Mouse (Mus musculus): Measurements from ENCODE around the gene Gsdme. TPM values are rescaled to one million over a fixed set of nuclear protein-coding genes. Genes with fewer than 3 reads are reported as not detected.

The Gsdme gene
- 17.1 and 17.9 TPM in 2 replicates for total RNA-seq (2015)
- 18.6 and 31.3 TPM in 2 replicates for total RNA-seq (2017)

- no peak for ATAC-seq (ENCODE audit: poor library complexity, severe bottlenecking)
These were observed at the start of gene Gsdme for GRCm38 (mm10) chr6:50263670-50264069. Gene Gsdme (minus strand): TSS chr6:50263862.

DNA sequence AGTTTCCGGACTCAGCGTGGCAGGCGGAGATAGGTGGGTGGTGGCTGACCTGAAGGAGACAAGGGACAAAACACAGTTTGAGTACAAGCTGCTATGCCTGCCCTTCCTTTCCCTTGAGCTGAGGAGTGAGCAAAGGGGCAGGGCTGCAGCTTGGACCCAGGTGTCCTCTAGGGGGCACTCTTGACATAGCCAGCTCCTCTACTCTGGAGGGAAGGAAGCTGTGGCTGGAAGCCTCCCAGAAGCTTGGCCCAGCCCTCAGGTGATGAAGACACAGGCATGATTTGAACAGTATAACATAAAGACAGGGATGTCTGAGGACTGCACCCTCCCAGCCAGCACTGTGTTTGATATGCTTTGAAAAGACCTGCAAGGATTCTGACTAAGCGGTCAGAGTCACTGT is 49.0 kb upstream of the Gsdme start:
- ATAC-seq (ENCODE audit: poor library complexity, severe bottlenecking): peak; percentile 99

DNA sequence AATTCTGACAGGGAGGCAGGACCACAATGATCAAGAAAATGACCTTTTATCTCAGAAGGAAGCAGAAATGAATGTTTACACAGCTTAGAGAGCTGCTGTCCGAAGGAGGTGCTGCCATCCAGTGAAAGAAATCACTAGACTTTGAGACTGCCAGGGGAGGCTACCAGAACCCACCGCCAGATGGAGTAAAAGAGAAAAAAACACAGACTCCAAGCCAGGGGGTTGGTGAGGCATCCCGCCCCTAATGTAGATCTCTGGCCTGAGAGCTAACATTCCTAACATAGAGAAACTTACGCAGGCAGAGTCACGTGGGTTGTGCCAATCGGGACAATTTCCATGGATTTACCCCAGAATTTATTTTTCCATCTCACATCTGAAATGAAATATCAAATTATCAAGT is 45.4 kb upstream of the Gsdme start:
- no peak for ATAC-seq (ENCODE audit: poor library complexity, severe bottlenecking)

GRCm38 (mm10) chr6:50306625-50307024 is 43.0 kb upstream of the Gsdme start:
- peak; percentile 77 for ATAC-seq (ENCODE audit: poor library complexity, severe bottlenecking)

DNA sequence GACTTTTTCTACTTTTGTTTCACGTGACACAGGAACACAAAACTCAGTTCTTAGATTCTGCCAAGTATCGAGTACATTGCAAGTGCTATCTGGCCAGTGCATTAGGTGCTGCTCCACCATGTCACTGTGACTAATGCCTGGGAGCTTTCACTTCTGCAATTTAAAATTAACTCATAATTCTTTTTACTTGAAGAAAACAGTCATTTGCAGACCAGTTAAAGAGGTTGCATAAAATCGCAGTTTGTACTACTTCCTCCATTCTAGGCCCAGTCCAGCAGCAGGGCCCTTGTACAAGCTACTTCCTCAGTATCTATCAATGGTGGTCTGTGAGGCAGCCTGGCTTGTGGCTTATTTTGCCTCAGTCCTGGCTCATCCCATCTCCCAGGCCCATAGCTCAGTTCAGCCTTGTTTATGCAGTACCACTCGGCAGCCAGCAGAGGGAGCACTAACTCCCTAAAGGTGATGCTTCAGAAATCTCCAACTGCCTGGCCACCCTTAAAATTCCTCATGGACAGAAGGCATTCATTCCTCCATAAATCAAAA is 41.4 kb upstream of the Gsdme start:
- ATAC-seq (ENCODE audit: poor library complexity, severe bottlenecking): peak; percentile 83

GRCm38 (mm10) chr6:50301121-50301520 is 37.5 kb upstream of the Gsdme start:
- ATAC-seq (ENCODE audit: poor library complexity, severe bottlenecking): no peak

DNA sequence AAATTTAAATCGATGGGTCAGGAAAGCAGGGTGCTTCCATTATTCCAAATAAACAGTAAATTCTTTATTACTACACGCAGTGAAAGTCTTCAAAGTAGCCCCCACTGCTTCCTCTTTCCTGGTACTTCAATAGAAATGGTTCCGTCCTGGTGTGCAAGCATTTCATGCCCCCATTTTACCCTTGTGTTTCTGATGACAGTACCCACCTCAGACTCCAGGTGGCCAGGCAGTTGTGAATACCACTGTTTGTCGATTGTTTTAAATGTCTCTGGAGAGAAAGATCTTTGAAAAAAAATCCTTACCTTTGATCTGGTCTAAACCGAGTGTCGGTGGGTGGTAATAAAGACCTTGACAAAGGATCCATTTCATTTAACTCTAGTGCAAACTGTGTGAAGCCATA is 37.0 kb upstream of the Gsdme start:
- no peak for ATAC-seq (ENCODE audit: poor library complexity, severe bottlenecking)

DNA sequence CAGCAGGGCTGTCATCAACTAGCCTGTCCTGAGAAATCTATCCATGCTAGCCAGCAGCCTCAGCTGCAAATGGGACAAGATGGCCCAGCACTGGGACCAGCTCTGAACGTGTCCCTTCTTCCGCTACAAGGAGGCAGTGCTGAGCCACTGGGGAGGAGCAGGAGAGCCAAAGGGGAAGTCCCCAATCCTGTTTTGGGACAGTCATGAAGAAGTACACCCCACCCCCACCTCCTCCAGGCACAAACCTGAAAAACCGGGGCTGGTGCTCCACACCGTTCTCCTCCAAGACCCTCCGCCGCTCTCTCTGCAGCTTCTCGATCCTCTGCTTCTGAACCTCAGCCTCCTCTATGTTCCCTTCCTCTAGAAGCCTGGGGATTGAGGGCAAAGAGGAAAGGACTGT is 35.4 kb upstream of the Gsdme start:
- ATAC-seq (ENCODE audit: poor library complexity, severe bottlenecking): peak; percentile 65

DNA sequence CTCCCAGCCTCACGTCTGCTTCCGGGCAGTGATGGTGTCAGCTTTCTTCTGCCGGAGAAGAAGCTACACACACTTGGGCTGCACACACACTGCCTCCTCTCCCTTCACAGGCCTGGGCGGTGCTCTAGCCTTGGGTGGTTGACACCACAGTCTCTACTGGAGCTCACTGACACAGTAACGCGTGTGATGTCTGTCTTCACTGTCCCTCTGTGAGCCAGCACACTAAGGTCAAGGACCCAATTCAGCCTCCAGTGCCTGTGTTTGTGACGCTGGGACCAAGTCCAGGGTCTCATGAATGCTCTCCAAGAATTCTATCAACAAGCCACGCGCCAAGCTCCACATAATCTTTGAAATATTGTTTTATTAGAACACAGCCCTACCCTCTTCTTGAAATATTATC is 34.0 kb upstream of the Gsdme start:
- ATAC-seq (ENCODE audit: poor library complexity, severe bottlenecking): no peak

DNA sequence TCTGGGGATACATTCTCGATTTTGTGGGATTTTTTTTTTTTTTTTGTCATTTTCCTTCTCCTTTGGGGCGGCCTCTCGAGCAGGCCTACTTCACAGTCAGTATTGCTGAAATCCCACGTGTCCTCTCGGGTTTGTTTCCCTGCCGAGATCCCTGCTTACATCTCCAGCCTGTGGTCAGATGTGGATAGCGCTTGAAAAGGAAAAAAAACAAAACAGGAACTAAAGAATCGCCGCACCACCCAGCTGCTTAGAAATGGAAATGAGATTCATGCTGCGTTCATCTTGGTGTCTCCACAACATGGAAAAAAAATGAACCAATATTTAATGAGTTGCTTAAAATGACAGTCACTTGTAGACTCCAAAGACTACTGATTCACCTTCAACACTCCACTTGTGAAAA is 31.5 kb upstream of the Gsdme start:
- ATAC-seq (ENCODE audit: poor library complexity, severe bottlenecking): peak; percentile 48

GRCm38 (mm10) chr6:50294128-50294527 is 30.5 kb upstream of the Gsdme start:
- ATAC-seq (ENCODE audit: poor library complexity, severe bottlenecking): peak; percentile 83

GRCm38 (mm10) chr6:50291650-50292049 is 28.0 kb upstream of the Gsdme start:
- peak; percentile 88 for ATAC-seq (ENCODE audit: poor library complexity, severe bottlenecking)

- no peak for ATAC-seq (ENCODE audit: poor library complexity, severe bottlenecking)
These were observed 23.2 kb upstream of the Gsdme start for GRCm38 (mm10) chr6:50286881-50287280.

- ATAC-seq (ENCODE audit: poor library complexity, severe bottlenecking): no peak
These were observed 16.0 kb upstream of the Gsdme start for GRCm38 (mm10) chr6:50279642-50280041.

GRCm38 (mm10) chr6:50273947-50274346 is 10.3 kb upstream of the Gsdme start:
- ATAC-seq (ENCODE audit: poor library complexity, severe bottlenecking): no peak

DNA sequence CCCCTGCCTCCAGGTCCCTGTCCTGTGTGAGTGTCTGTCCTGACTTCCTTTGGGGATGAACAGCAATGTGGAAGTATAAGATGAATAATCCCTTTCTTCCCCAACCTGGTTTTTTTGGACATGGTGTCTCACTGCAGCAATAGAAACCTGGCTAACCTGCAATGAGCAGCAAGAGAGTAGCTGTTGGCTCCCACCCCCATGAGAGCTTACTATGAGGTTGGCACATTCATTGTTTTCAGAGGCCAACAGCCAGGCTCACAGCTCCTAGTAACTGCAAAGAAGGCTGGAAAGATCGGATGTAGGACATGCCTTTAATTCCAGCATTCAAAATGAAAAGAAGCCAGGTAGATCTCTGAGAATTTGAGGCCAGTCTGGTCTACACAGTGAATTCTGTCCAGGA is 9.8 kb upstream of the Gsdme start:
- ATAC-seq (ENCODE audit: poor library complexity, severe bottlenecking): no peak

- ATAC-seq (ENCODE audit: poor library complexity, severe bottlenecking): no peak
These were observed 1.4 kb downstream of the Gsdme start for GRCm38 (mm10) chr6:50262310-50262709.

DNA sequence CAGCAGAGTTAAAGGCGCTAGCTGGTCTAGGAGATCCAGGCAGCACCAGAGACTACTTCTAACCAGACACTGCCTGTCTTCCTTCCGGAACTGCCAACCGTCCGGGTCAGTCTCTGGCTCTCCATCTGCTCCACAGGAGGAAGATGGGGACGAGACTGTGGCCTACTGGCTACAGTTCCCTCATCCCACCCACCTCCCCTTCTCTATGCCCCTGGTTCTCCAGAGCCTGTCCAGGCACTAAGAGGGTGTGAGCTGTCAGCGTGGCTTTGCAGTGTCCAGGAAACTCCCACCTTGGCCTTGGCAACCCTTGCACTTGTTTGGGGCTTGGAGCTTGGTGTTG is 1.8 kb downstream of the Gsdme start:
- ATAC-seq (ENCODE audit: poor library complexity, severe bottlenecking): no peak

GRCm38 (mm10) chr6:50261201-50261921 is 2.3 kb downstream of the Gsdme start:
- ATAC-seq (ENCODE audit: poor library complexity, severe bottlenecking): peak; percentile 88

DNA sequence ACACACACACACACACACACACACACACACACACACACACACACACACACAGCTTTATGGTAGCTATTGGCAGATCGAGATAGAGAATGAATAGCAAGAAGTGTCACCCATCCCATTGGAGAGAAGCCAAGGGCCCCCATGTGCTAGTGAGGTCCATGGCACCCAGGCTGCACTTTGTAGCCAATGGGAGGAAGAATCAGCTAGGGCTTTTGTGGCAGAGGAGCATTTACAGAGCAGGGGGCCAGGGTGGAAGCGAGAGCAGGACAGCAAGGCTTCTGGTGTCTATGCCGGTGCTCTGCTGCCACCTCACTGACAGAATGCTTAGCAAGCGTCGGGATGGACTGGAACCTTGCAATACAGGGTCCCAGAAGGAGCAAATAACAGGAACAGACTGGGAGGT is 8.3 kb downstream of the Gsdme start:
- ATAC-seq (ENCODE audit: poor library complexity, severe bottlenecking): no peak

DNA sequence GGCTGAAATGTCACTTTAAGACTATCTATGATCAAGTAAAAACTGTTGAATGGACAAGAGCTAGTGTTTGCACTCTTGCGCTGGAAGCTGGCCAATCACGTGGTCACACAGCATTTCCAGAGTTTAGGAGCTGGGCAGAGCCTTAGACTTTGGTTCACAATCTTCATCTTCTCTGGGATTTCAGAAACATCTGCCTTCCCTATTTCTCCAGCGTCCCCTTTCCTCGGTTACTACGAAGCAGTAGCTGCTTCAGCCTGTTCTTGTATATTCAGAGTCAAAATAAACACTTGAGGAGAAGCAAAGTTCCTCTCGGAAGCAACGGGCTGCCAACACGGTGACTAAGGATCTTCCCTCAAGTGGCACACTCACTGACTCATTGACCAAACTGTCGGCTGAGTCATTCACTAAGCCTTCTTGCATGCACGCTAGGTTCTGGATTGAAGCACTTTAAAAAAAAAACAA is 8.9 kb downstream of the Gsdme start:
- ATAC-seq (ENCODE audit: poor library complexity, severe bottlenecking): peak; percentile 73

DNA sequence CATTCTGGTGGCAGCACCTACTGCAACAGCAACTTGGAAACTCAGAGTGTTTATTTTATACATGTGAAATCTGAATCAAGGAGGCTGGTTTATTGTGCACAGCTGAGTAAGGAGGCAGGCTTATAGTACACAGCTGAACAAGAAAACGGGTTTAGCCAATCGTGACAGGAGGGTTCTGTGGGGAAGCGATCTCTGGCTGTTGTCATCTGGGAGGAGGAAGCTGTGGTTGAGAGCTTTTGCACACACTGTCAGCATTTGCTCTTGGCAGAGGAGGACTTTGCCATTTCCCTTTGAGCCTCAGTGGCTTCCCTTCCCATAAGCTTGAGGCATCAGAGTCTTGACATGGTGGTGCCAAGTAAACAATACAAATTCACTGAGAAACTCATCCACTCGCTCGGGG is 11.0 kb downstream of the Gsdme start:
- peak; percentile 92 for ATAC-seq (ENCODE audit: poor library complexity, severe bottlenecking)

DNA sequence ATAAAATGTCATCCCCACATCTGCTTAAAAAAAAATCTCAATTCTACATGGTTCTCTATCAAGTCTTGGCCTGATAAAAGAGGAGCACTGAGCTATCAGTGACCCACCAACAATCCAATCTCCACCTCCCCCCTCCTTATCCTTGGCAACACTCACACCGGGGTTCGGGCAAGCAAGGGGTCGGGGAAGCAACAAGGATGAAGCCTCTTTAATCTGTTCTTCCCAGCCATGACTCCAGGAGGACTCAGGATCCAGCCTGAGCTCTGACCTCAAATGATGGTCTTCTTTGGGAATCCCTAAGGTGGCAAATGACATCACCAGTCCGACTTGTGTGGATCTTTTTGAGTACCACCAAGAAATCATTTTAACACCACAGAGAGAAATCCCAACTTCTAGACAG is 15.9 kb downstream of the Gsdme start:
- no peak for ATAC-seq (ENCODE audit: poor library complexity, severe bottlenecking)

All from megakaryocyte, adult 5-6 weeks (primary cell).